Mouse (Mus musculus): ENCODE measurements around the gene Agpat1. TPM values are rescaled to one million over a fixed set of nuclear protein-coding genes. Genes with fewer than 3 reads are reported as not detected.

The Agpat1 gene
- polyA plus RNA-seq, 1 experiment from 2014 or later, result 61.7 TPM

GRCm38 (mm10) chr17:34563354-34563753, 40.7 kb upstream of the Agpat1 start:
- Histone ChIP-seq H3K27me3 (ENCODE audit: control insufficient read depth, insufficient read depth, low read length) (no peaks in the 10 kb centered on the region), H3K4me1 (ENCODE audit: control insufficient read depth, insufficient read depth, low read length) (peaks cover 8% of the 10 kb centered on the region), H3K4me2 (replicated peaks; ENCODE audit: low read depth, low read length) (no peak overlapping the region), H3K9ac (ENCODE audit: low read depth, low read length) (no peak overlapping the region), H3K4me3 (ENCODE audit: low read length) (no peak overlapping the region), H3K36me3 (ENCODE audit: control insufficient read depth, insufficient read depth, low read length) (no peaks in the 10 kb centered on the region), H3K27ac (ENCODE audit: low read depth, low read length) (no peak overlapping the region), H3K9me3 (ENCODE audit: control insufficient read depth, low read length) (no peaks in the 10 kb centered on the region)
- ATAC-seq (ENCODE audit: low FRiP score, low TSS enrichment), result no peak
- 58% methylated on average over 11 of the region's 11 CpGs for WGBS

DNA sequence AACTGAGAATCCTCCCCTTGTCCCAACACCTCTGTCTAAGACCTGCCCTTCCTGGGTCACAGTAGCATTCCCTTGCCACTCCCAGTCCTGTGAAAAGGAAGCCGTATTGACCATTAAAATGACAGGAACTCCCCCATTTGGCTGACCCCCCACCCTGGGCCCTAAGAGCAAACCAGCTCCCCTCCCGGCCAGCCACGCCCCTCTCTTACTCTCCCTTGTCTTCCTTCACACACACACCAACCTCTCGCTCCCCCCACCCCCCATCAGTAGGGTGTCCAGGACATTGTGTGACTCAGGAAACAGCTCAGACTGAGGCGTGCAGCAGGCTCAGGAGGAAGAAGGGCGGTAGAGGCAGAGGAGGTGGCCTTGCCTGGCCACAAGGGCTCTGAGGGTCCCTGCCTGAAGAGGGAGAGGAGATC, 40.0 kb upstream of the Agpat1 start, which contains the start of gene Notch4:
Gene Notch4 (plus strand): TSS at position 266 of the 419 bp plus-strand sequence.
- Histone ChIP-seq H3K4me1 (ENCODE audit: control insufficient read depth, insufficient read depth, low read length) (peaks cover 8% of the 10 kb centered on the region), H3K9ac (ENCODE audit: low read depth, low read length) (peak within 1 kb of the TSS; percentile 42), H3K9me3 (ENCODE audit: control insufficient read depth, low read length) (no peaks in the 10 kb centered on the region), H3K4me2 (replicated peaks; ENCODE audit: low read depth, low read length) (peak within 1 kb of the TSS; percentile 32; the same call in 1 of the 2 replicates), H3K36me3 (ENCODE audit: control insufficient read depth, insufficient read depth, low read length) (no peaks in the 10 kb centered on the region), H3K4me3 (ENCODE audit: low read length) (peak within 1 kb of the TSS; percentile 18; the same call in 1 of the 2 replicates), H3K27ac (ENCODE audit: low read depth, low read length) (peak within 1 kb of the TSS; percentile 72), H3K27me3 (ENCODE audit: control insufficient read depth, insufficient read depth, low read length) (no peaks in the 10 kb centered on the region)
- ATAC-seq (ENCODE audit: low FRiP score, low TSS enrichment), result peak; percentile 66; the same call in 1 of the 2 replicates
- 7% methylated on average over 6 of the region's 6 CpGs for WGBS

DNA sequence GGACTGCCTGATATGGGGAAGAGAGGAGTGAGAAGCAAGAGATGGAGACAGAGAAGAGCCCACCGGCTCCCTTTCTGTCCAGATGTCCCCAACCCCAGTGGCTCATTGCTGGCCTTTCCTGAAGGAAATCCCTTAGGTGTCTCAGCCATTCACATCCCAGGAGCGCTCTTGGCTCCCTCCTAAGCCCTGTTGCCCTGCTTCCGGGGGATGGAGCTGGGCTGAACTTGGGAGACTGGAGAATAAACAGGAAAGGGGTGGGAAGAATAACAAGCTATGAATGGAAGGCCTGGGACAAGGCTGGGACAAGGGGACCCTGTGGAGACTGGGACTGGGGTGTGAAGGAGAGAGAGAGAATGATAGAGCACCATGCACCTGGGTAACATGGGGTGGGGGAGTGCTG, 39.3 kb upstream of the Agpat1 start:
- Histone ChIP-seq H3K4me2 (replicated peaks; ENCODE audit: low read depth, low read length) (peak overlapping the region; percentile 32; the same call in 1 of the 2 replicates), H3K4me3 (ENCODE audit: low read length) (peak overlapping the region; percentile 18; the same call in 1 of the 2 replicates), H3K9ac (ENCODE audit: low read depth, low read length) (peak overlapping the region; percentile 42), H3K9me3 (ENCODE audit: control insufficient read depth, low read length) (no peaks in the 10 kb centered on the region), H3K4me1 (ENCODE audit: control insufficient read depth, insufficient read depth, low read length) (peaks cover 8% of the 10 kb centered on the region), H3K36me3 (ENCODE audit: control insufficient read depth, insufficient read depth, low read length) (no peaks in the 10 kb centered on the region), H3K27me3 (ENCODE audit: control insufficient read depth, insufficient read depth, low read length) (no peaks in the 10 kb centered on the region), H3K27ac (ENCODE audit: low read depth, low read length) (peak overlapping the region; percentile 72)
- WGBS, result 29% methylated on average over 3 of the region's 3 CpGs
- ATAC-seq (ENCODE audit: low FRiP score, low TSS enrichment), result peak; percentile 34; the same call in 1 of the 2 replicates

DNA sequence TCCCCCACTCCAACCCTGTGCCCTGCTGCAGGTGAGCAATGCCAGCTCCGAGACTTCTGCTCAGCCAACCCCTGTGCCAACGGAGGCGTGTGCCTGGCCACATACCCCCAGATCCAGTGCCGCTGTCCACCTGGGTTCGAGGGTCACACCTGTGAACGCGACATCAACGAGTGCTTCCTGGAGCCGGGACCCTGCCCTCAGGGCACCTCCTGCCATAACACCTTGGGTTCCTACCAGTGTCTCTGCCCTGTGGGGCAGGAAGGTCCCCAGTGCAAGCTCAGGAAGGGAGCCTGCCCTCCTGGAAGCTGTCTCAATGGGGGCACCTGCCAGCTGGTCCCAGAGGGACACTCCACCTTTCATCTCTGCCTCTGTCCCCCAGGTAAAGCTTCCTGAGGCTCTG, 36.8 kb upstream of the Agpat1 start:
- H3K27me3 ChIP-seq (ENCODE audit: control insufficient read depth, insufficient read depth, low read length), result no peaks in the 10 kb centered on the region
- H3K9ac ChIP-seq (ENCODE audit: low read depth, low read length), result no peak overlapping the region
- H3K4me2 ChIP-seq (replicated peaks; ENCODE audit: low read depth, low read length), result no peak overlapping the region
- H3K36me3 ChIP-seq (ENCODE audit: control insufficient read depth, insufficient read depth, low read length), result no peaks in the 10 kb centered on the region
- H3K27ac ChIP-seq (ENCODE audit: low read depth, low read length), result no peak overlapping the region
- WGBS, result 60% methylated on average over 9 of the region's 9 CpGs
- peaks cover 8% of the 10 kb centered on the region for H3K4me1 ChIP-seq (ENCODE audit: control insufficient read depth, insufficient read depth, low read length)
- no peak for ATAC-seq (ENCODE audit: low FRiP score, low TSS enrichment)
- no peak overlapping the region for H3K4me3 ChIP-seq (ENCODE audit: low read length)
- no peaks in the 10 kb centered on the region for H3K9me3 ChIP-seq (ENCODE audit: control insufficient read depth, low read length)

GRCm38 (mm10) chr17:34568421-34568820, 35.6 kb upstream of the Agpat1 start:
- no peaks in the 10 kb centered on the region for H3K36me3 ChIP-seq (ENCODE audit: control insufficient read depth, insufficient read depth, low read length)
- no peak overlapping the region for H3K27ac ChIP-seq (ENCODE audit: low read depth, low read length)
- ATAC-seq (ENCODE audit: low FRiP score, low TSS enrichment), result no peak
- H3K9me3 ChIP-seq (ENCODE audit: control insufficient read depth, low read length), result no peaks in the 10 kb centered on the region
- WGBS, result 80% methylated on average over 13 of the region's 13 CpGs
- H3K27me3 ChIP-seq (ENCODE audit: control insufficient read depth, insufficient read depth, low read length), result no peaks in the 10 kb centered on the region
- no peak overlapping the region for H3K4me2 ChIP-seq (replicated peaks; ENCODE audit: low read depth, low read length)
- no peak overlapping the region for H3K4me3 ChIP-seq (ENCODE audit: low read length)
- H3K9ac ChIP-seq (ENCODE audit: low read depth, low read length), result no peak overlapping the region
- peaks cover 8% of the 10 kb centered on the region for H3K4me1 ChIP-seq (ENCODE audit: control insufficient read depth, insufficient read depth, low read length)

DNA sequence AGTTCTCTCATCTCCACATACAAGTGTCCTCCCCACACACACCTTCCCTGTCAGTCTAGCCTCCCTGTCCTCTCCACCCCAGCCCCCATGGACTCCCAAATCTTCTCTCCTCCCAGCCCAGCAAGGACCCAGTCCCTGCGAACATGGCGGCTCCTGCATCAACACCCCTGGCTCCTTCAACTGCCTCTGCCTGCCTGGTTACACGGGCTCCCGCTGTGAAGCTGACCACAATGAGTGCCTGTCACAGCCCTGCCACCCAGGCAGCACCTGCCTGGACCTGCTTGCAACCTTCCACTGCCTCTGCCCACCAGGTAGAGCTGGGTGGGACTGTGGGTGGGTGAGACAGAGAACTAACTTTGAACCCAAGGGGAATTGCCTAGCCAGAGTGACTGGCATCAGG, 34.1 kb upstream of the Agpat1 start:
- Histone ChIP-seq H3K9me3 (ENCODE audit: control insufficient read depth, low read length) (no peaks in the 10 kb centered on the region), H3K9ac (ENCODE audit: low read depth, low read length) (no peak overlapping the region), H3K4me2 (replicated peaks; ENCODE audit: low read depth, low read length) (no peak overlapping the region), H3K4me1 (ENCODE audit: control insufficient read depth, insufficient read depth, low read length) (no peaks in the 10 kb centered on the region; the same call in 1 of the 2 replicates), H3K4me3 (ENCODE audit: low read length) (no peak overlapping the region), H3K27me3 (ENCODE audit: control insufficient read depth, insufficient read depth, low read length) (no peaks in the 10 kb centered on the region), H3K36me3 (ENCODE audit: control insufficient read depth, insufficient read depth, low read length) (no peaks in the 10 kb centered on the region), H3K27ac (ENCODE audit: low read depth, low read length) (no peak overlapping the region)
- WGBS, result 76% methylated on average over 4 of the region's 4 CpGs
- ATAC-seq (ENCODE audit: low FRiP score, low TSS enrichment), result no peak

DNA sequence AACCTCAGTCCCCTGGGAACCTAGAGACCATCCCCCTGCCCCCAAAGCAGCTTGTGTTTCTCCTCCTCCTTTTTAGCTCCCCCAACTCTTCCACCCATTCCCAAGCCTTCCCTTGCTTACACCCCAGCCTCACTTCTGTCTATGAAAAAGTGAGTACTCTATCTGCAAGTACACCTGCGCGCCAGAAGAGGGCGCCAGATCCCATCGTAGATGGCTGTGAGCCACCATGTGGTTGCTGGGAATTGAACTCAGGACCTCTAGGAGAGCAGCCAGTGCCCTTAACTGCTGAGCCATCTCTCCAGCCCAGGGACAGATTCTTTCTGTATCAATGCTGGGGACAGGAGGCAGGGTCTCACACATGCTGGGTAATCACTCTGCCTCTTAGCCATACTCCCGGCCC, 32.2 kb upstream of the Agpat1 start:
- no peaks in the 10 kb centered on the region for H3K9me3 ChIP-seq (ENCODE audit: control insufficient read depth, low read length)
- WGBS, result 22% methylated on average over 5 of the region's 5 CpGs
- H3K4me3 ChIP-seq (ENCODE audit: low read length), result no peak overlapping the region
- H3K36me3 ChIP-seq (ENCODE audit: control insufficient read depth, insufficient read depth, low read length), result no peaks in the 10 kb centered on the region
- H3K9ac ChIP-seq (ENCODE audit: low read depth, low read length), result no peak overlapping the region
- no peaks in the 10 kb centered on the region for H3K4me1 ChIP-seq (ENCODE audit: control insufficient read depth, insufficient read depth, low read length)
- no peaks in the 10 kb centered on the region for H3K27me3 ChIP-seq (ENCODE audit: control insufficient read depth, insufficient read depth, low read length)
- no peak for ATAC-seq (ENCODE audit: low FRiP score, low TSS enrichment)
- no peak overlapping the region for H3K4me2 ChIP-seq (replicated peaks; ENCODE audit: low read depth, low read length)
- no peak overlapping the region for H3K27ac ChIP-seq (ENCODE audit: low read depth, low read length)

DNA sequence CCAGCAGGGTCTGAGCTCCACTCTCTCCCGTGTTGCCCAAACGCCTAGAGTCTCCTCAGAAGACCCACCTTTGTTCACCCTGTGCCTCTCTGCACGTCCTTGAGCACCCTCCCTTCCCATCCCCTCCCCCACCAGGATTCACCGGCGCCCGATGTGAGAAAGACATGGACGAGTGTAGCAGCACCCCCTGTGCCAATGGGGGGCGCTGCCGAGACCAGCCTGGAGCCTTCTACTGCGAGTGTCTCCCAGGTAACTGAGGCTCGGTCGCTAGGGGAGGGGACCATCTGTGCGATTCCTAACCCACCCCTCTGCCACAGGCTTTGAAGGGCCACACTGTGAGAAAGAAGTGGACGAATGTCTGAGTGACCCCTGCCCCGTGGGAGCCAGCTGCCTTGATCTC, 31.7 kb upstream of the Agpat1 start:
- Histone ChIP-seq H3K4me3 (ENCODE audit: low read length) (no peak overlapping the region), H3K27me3 (ENCODE audit: control insufficient read depth, insufficient read depth, low read length) (no peaks in the 10 kb centered on the region), H3K9ac (ENCODE audit: low read depth, low read length) (no peak overlapping the region), H3K4me1 (ENCODE audit: control insufficient read depth, insufficient read depth, low read length) (no peaks in the 10 kb centered on the region), H3K36me3 (ENCODE audit: control insufficient read depth, insufficient read depth, low read length) (no peaks in the 10 kb centered on the region), H3K4me2 (replicated peaks; ENCODE audit: low read depth, low read length) (no peak overlapping the region), H3K9me3 (ENCODE audit: control insufficient read depth, low read length) (no peaks in the 10 kb centered on the region), H3K27ac (ENCODE audit: low read depth, low read length) (no peak overlapping the region)
- ATAC-seq (ENCODE audit: low FRiP score, low TSS enrichment), result no peak
- WGBS, result 18% methylated on average over 15 of the region's 15 CpGs

- Histone ChIP-seq H3K4me3 (ENCODE audit: low read length) (no peak overlapping the region), H3K9ac (ENCODE audit: low read depth, low read length) (no peak overlapping the region), H3K9me3 (ENCODE audit: control insufficient read depth, low read length) (no peaks in the 10 kb centered on the region), H3K27ac (ENCODE audit: low read depth, low read length) (no peak overlapping the region), H3K36me3 (ENCODE audit: control insufficient read depth, insufficient read depth, low read length) (no peaks in the 10 kb centered on the region), H3K4me2 (replicated peaks; ENCODE audit: low read depth, low read length) (no peak overlapping the region), H3K27me3 (ENCODE audit: control insufficient read depth, insufficient read depth, low read length) (no peaks in the 10 kb centered on the region), H3K4me1 (ENCODE audit: control insufficient read depth, insufficient read depth, low read length) (no peaks in the 10 kb centered on the region)
- WGBS, result 81% methylated on average over 4 of the region's 5 CpGs
- ATAC-seq (ENCODE audit: low FRiP score, low TSS enrichment), result no peak
Observed at GRCm38 (mm10) chr17:34576577-34576976, 27.5 kb upstream of the Agpat1 start.

All from kidney, embryonic 14.5 days (tissue).